Mouse (Mus musculus): Measurements from ENCODE around the gene Zcchc14.

- TF ChIP-seq CTCF (IDR thresholded peaks at IDR 0.05; ENCODE audit: control insufficient read depth, insufficient read depth, insufficient read length) (no peak), MYOG (IDR thresholded peaks at IDR 0.05; ENCODE audit: control insufficient read depth, extremely low read depth, insufficient read length) (no peak), MAX (IDR thresholded peaks at IDR 0.05) (no peak), USF1 (IDR thresholded peaks at IDR 0.05; ENCODE audit: low read depth) (no peak), MYOD1 (IDR thresholded peaks at IDR 0.05; ENCODE audit: control insufficient read depth, insufficient read length, low read depth) (no peak), CEBPB (IDR thresholded peaks at IDR 0.05; ENCODE audit: low read depth) (no peak)
These were observed 89.0 kb downstream of the Zcchc14 start for GRCm38 (mm10) chr8:121563701-121564100.

Measured in C2C12 (cell line).